Mouse (Mus musculus): Measurements from ENCODE around the gene Unc13d. TPM values are rescaled to one million over a fixed set of nuclear protein-coding genes. Genes with fewer than 3 reads are reported as not detected.
A peak's percentile ranks its signal among the peaks of the same experiment; 100 is the strongest.
"Not testable (repeated sequence)": the region's sequence is repeated elsewhere in the genome, so short reads cannot be mapped to it uniquely, and the experiment has no call there.

The Unc13d gene
- polyA plus RNA-seq, 1 experiment from 2014 or later: 2.0 TPM

DNA sequence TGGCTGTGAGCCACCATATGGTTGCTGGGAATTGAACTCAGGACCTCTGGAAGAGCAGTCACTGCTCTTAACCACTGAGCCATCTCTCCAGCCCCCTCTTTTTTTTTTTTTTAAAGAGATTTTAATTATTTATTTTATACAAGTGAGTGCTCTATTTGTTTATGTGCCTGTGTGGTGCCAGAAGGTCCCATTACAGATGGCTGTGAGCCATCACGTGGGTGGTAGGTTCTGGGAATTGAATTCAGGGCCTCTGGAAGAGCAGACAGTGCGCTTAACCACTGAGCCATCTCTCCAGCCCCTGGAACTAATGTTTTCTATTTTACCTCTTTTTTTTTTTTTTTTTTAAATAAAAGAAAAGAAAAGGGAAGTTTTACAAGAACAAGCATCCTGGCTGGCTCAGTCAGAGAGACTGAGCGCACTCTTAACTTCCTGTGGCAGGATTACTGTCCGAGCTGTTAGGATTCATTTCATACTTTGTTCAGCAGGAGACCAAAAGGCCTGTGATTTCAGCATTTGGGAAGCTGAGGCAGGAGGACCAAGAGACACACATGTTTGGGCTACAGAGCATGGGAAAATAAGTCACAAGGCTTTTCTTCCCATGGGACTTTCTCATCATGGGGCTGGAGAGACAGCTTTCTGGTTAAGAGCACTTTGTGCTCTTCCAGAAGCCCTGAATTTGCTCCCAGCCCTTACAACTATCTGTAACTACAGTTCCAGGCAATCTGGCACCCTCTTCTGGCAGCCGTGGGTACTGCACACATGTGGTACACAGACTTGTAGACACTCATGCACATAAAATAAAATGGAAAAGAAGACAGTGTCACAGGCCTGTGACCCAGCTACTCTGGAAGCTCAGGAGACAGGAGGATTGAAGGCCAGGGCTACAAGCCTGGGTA lies 18.7 kb upstream of the Unc13d start:
- Histone ChIP-seq H3K4me2 (ENCODE audit: low read depth, low read length) (no peak overlapping the region), H3K27ac (replicated peaks; ENCODE audit: low read depth, low read length) (no peak overlapping the region), H3K9me3 (ENCODE audit: control insufficient read depth, low read length) (peaks cover 5% of the 10 kb centered on the region; the same call in 1 of the 2 replicates), H3K4me1 (ENCODE audit: control insufficient read depth, insufficient read depth, low read length) (peaks cover 5% of the 10 kb centered on the region), H3K27me3 (replicated peaks; ENCODE audit: control insufficient read depth, insufficient read depth, low read length) (no peaks in the 10 kb centered on the region), H3K36me3 (ENCODE audit: control insufficient read depth, insufficient read depth, low read length) (no peaks in the 10 kb centered on the region), H3K4me3 (ENCODE audit: low read depth, low read length) (no peak overlapping the region), H3K9ac (ENCODE audit: low read depth, low read length) (no peak overlapping the region)
- ATAC-seq (ENCODE audit: low read depth) (no peak), DNase-seq (ENCODE audit: low spot score) (no peak)
- WGBS: 89% methylated on average over 5 of the region's 5 CpGs

GRCm38 (mm10) chr11:116095573-116095972 lies 17.8 kb upstream of the Unc13d start:
- Histone ChIP-seq H3K36me3 (ENCODE audit: control insufficient read depth, insufficient read depth, low read length) (no peaks in the 10 kb centered on the region), H3K27me3 (replicated peaks; ENCODE audit: control insufficient read depth, insufficient read depth, low read length) (no peaks in the 10 kb centered on the region), H3K9me3 (ENCODE audit: control insufficient read depth, low read length) (peaks cover 5% of the 10 kb centered on the region; the same call in 1 of the 2 replicates), H3K9ac (ENCODE audit: low read depth, low read length) (no peak overlapping the region), H3K4me3 (ENCODE audit: low read depth, low read length) (no peak overlapping the region), H3K27ac (replicated peaks; ENCODE audit: low read depth, low read length) (no peak overlapping the region), H3K4me2 (ENCODE audit: low read depth, low read length) (no peak overlapping the region), H3K4me1 (ENCODE audit: control insufficient read depth, insufficient read depth, low read length) (no peaks in the 10 kb centered on the region)
- DNase-seq (ENCODE audit: low spot score): no peak
- whole genome bisulfite sequencing: 63% methylated on average over 3 of the region's 3 CpGs
- ATAC-seq (ENCODE audit: low read depth): no peak

DNA sequence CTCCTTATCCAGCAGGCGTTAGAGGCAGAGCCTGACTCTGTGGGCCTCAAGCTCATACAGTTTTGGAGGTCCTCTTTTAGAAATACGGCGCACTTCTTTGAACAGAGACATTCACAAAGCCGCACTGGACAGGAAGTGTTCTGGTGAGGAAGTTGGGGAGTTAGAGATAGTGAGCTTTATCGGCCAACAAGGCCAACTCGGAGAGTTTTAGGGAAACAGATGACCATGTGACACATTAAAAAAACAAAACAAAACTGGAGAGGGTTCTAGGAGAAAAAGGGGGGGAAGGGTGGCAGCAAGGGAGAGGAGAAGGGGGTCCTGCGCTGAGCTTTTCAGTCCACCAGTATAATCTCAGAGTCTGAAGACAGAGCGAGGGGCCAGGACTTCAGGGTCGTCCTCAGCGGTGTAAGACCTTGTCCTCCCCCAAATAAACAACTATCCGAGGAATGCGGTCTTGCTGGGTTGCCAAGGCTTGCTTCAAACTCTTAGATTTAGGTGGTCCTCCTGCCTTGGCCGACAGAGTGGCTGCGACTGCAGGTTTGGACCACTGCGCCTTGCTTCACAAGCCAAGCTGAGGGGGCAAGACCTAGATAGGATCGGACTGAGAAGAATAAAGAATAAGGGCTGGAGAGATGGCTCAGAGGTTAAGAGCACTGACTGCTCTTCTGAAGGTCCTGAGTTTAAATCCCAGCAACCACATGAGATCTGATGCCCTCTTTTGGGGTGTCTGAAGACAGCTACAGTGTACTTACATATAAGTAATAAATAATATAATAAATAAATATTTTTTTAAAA lies 16.2 kb upstream of the Unc13d start:
- peaks cover 5% of the 10 kb centered on the region; the same call in 1 of the 2 replicates for H3K9me3 ChIP-seq (ENCODE audit: control insufficient read depth, low read length)
- H3K4me3 ChIP-seq (ENCODE audit: low read depth, low read length): no peak overlapping the region
- H3K36me3 ChIP-seq (ENCODE audit: control insufficient read depth, insufficient read depth, low read length): no peaks in the 10 kb centered on the region
- no peak for ATAC-seq (ENCODE audit: low read depth)
- 59% methylated on average over 16 of the region's 16 CpGs for WGBS
- no peaks in the 10 kb centered on the region for H3K4me1 ChIP-seq (ENCODE audit: control insufficient read depth, insufficient read depth, low read length)
- no peak for DNase-seq (ENCODE audit: low spot score)
- H3K27ac ChIP-seq (replicated peaks; ENCODE audit: low read depth, low read length): no peak overlapping the region
- no peak overlapping the region for H3K9ac ChIP-seq (ENCODE audit: low read depth, low read length)
- no peaks in the 10 kb centered on the region for H3K27me3 ChIP-seq (replicated peaks; ENCODE audit: control insufficient read depth, insufficient read depth, low read length)
- no peak overlapping the region for H3K4me2 ChIP-seq (ENCODE audit: low read depth, low read length)

DNA sequence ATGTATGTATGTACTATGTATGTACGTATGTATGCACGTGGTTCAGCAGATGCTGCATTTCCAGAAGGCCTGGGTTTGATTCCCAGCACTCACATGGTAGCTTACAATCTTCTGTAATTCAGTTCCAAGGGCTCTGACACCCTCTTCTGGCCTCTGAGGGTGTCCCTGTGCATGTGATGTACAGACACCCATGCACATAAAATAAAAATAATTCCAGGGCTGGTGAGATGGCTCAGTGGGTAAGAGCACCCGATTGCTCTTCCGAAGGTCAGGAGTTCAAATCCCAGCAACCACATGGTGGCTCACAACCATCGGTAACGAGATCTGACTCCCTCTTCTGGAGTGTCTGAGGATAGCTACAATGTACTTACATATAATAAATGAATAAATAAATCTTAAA lies 15.2 kb upstream of the Unc13d start:
- 88% methylated on average over 6 of the region's 6 CpGs for WGBS
- ATAC-seq (ENCODE audit: low read depth); H3K4me2 ChIP-seq (ENCODE audit: low read depth, low read length); DNase-seq (ENCODE audit: low spot score); H3K9me3 ChIP-seq (ENCODE audit: control insufficient read depth, low read length); H3K36me3 ChIP-seq (ENCODE audit: control insufficient read depth, insufficient read depth, low read length); H3K4me1 ChIP-seq (ENCODE audit: control insufficient read depth, insufficient read depth, low read length); H3K27ac ChIP-seq (replicated peaks; ENCODE audit: low read depth, low read length); H3K4me3 ChIP-seq (ENCODE audit: low read depth, low read length); H3K27me3 ChIP-seq (replicated peaks; ENCODE audit: control insufficient read depth, insufficient read depth, low read length); H3K9ac ChIP-seq (ENCODE audit: low read depth, low read length): not testable (repeated sequence)

GRCm38 (mm10) chr11:116091591-116091990 lies 13.8 kb upstream of the Unc13d start:
- 77% methylated on average over 6 of the region's 6 CpGs for whole genome bisulfite sequencing
- Histone ChIP-seq H3K27me3 (replicated peaks; ENCODE audit: control insufficient read depth, insufficient read depth, low read length) (no peaks in the 10 kb centered on the region), H3K4me3 (ENCODE audit: low read depth, low read length) (no peak overlapping the region), H3K9me3 (ENCODE audit: control insufficient read depth, low read length) (peaks cover 2% of the 10 kb centered on the region; the same call in 1 of the 2 replicates), H3K36me3 (ENCODE audit: control insufficient read depth, insufficient read depth, low read length) (no peaks in the 10 kb centered on the region), H3K4me2 (ENCODE audit: low read depth, low read length) (no peak overlapping the region), H3K9ac (ENCODE audit: low read depth, low read length) (no peak overlapping the region), H3K4me1 (ENCODE audit: control insufficient read depth, insufficient read depth, low read length) (no peaks in the 10 kb centered on the region), H3K27ac (replicated peaks; ENCODE audit: low read depth, low read length) (no peak overlapping the region)
- ATAC-seq (ENCODE audit: low read depth): no peak
- DNase-seq (ENCODE audit: low spot score): no peak

- Histone ChIP-seq H3K36me3 (ENCODE audit: control insufficient read depth, insufficient read depth, low read length) (no peaks in the 10 kb centered on the region), H3K4me2 (ENCODE audit: low read depth, low read length) (no peak overlapping the region), H3K4me3 (ENCODE audit: low read depth, low read length) (no peak overlapping the region), H3K27ac (replicated peaks; ENCODE audit: low read depth, low read length) (no peak overlapping the region), H3K9me3 (ENCODE audit: control insufficient read depth, low read length) (no peaks in the 10 kb centered on the region), H3K9ac (ENCODE audit: low read depth, low read length) (no peak overlapping the region), H3K4me1 (ENCODE audit: control insufficient read depth, insufficient read depth, low read length) (peaks cover 12% of the 10 kb centered on the region), H3K27me3 (replicated peaks; ENCODE audit: control insufficient read depth, insufficient read depth, low read length) (no peaks in the 10 kb centered on the region)
- 87% methylated on average over 6 of the region's 6 CpGs for WGBS
- ATAC-seq (ENCODE audit: low read depth) (no peak), DNase-seq (ENCODE audit: low spot score) (no peak)
Measured at GRCm38 (mm10) chr11:116089545-116089944, 11.8 kb upstream of the Unc13d start.

DNA sequence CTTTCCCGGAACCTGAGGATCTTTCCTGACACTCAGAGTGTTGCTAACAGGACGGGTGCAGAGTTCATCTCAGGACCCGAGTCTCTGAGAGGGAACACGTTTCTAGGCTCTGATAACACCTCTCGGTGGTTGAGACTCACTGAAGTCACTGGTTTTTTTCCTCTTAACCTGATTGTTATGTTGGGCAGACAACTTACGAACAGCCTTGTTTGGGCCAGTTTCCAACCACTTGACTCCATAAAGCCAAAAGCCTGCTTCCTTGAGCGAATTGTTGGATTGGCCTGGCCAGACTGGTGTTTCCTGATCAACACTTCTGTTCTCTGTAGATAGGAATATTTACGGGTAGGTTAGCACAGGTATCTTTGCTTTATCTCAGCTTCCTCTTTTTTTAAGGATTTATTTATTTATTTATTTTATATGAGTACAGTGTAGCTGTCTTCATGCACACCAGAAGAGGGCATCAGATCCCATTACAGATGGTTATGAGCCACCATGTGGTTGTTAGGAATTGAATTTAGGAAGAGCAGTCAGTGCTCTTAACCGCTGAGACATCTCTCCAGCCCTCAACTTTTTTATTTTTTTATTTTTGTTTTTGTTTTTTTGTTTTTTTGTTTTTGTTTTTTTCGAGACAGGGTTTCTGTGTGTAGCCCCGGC lies 11.1 kb upstream of the Unc13d start:
- Histone ChIP-seq H3K4me1 (ENCODE audit: control insufficient read depth, insufficient read depth, low read length) (peaks cover 12% of the 10 kb centered on the region), H3K4me3 (ENCODE audit: low read depth, low read length) (no peak overlapping the region), H3K9ac (ENCODE audit: low read depth, low read length) (no peak overlapping the region), H3K4me2 (ENCODE audit: low read depth, low read length) (no peak overlapping the region), H3K27ac (replicated peaks; ENCODE audit: low read depth, low read length) (no peak overlapping the region), H3K9me3 (ENCODE audit: control insufficient read depth, low read length) (no peaks in the 10 kb centered on the region), H3K36me3 (ENCODE audit: control insufficient read depth, insufficient read depth, low read length) (peaks cover 2% of the 10 kb centered on the region; the same call in 1 of the 2 replicates), H3K27me3 (replicated peaks; ENCODE audit: control insufficient read depth, insufficient read depth, low read length) (no peaks in the 10 kb centered on the region)
- ATAC-seq (ENCODE audit: low read depth) (no peak), DNase-seq (ENCODE audit: low spot score) (no peak)
- 79% methylated on average over 11 of the region's 11 CpGs for WGBS

- WGBS: 72% methylated on average over 8 of the region's 8 CpGs
- Histone ChIP-seq H3K27me3 (replicated peaks; ENCODE audit: control insufficient read depth, insufficient read depth, low read length) (no peaks in the 10 kb centered on the region), H3K27ac (replicated peaks; ENCODE audit: low read depth, low read length) (no peak overlapping the region), H3K4me3 (ENCODE audit: low read depth, low read length) (no peak overlapping the region), H3K36me3 (ENCODE audit: control insufficient read depth, insufficient read depth, low read length) (peaks cover 9% of the 10 kb centered on the region), H3K9ac (ENCODE audit: low read depth, low read length) (no peak overlapping the region), H3K4me2 (ENCODE audit: low read depth, low read length) (peak overlapping the region; percentile 64), H3K4me1 (ENCODE audit: control insufficient read depth, insufficient read depth, low read length) (peaks cover 12% of the 10 kb centered on the region), H3K9me3 (ENCODE audit: control insufficient read depth, low read length) (no peaks in the 10 kb centered on the region)
- DNase-seq (ENCODE audit: low spot score) (no peak), ATAC-seq (ENCODE audit: low read depth) (no peak)
Measured at GRCm38 (mm10) chr11:116088188-116088587, 10.4 kb upstream of the Unc13d start.
